Mouse (Mus musculus) kidney, adult 2 months (tissue): Measurements from ENCODE around the gene Dnajc16.

Experiments
- CTCF ChIP-seq: fragments of 200-500 bp; conservative IDR thresholded peaks from 2 replicates; pipeline ENCODE4 v1.5.1; 2011; ENCODE audit warnings: low read depth, mild to moderate bottlenecking, control low read depth, low read length, moderate library complexity, mixed read lengths; ENCODE audit not compliant: insufficient read depth, insufficient read length
- POLR2A ChIP-seq: fragments of 200-500 bp; IDR thresholded peaks from one replicate; pipeline ENCODE4 v1.6.1; 2011; ENCODE audit warnings: low read depth, low read length, control low read depth

DNA sequence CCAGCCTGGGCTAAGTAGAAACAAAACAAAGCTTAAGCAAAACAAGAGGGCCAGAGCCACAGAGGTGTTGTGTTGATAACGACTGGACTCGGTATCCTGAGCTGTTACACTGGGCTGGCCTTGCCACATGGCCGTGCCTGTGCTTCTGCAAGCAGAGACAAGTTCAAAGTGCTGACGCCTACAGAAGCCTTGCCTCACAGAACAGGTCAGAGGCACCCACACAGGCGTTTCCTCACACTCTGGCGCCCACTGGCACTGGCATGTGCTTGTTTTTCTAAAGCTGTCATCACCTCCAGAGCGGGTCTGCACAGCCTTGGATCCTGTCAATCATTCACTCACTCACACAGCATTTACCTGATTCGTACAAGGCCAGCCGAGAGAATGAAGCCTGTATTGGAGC is 48.9 kb downstream of the Dnajc16 start:
- TF ChIP-seq CTCF (no peak), POLR2A (no peak)
